22 mouse cellular contexts compared by ENCODE assay signal in the genomic region with DNA sequence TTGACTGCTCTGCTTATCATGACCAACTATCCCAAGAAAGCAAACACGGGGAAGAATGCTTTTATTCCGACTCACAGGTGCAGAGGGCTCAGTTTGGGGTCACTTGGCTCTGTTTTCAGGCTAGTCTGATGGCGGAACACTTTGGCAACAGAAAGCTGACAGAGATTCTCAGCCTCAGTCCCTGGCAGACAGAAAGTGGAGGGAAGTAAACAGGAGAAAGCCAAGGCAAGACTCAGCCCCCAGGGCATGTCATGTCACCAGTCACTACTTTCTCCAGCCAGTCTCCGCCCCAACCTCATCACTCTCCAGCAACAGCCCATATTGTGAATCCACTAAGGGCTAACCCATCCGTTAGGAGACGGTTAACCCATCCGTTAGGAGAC.
DNase-seq lines count a peak whose midpoint lies in the region; ATAC-seq lines count a peak whose summit lies in the region.
"Had no signal": no experiment of that assay in that cellular context is flagged by ENCODE, and none has a peak within 500 bp of the region (broad histone marks: within the 10 kb centered on the region; RNA-seq: fewer than 3 reads in every experiment).

No protein-coding gene starts in this region.

- DNase-seq in heart, adult 9 months (ENCODE audit: low spot score in 2 of 2) = peak; percentile 37 to 47
- DNase-seq in adipocyte (ENCODE audit: low spot score) = peak; percentile 16
- DNase-seq in heart, postnatal 36 days = peak; percentile 17 to 22
- peak; percentile 18 for DNase-seq in lung, postnatal 14 days
- DNase-seq in testis, postnatal 14 days (ENCODE audit: low spot score) = no peak
- DNase-seq: adrenal gland, postnatal 25 days; gastrocnemius, postnatal 25 days; thymus, adult 2 months; thymus, postnatal 4 days had no signal

- no peak overlapping the region for H3K27ac ChIP-seq in heart, embryonic 12.5 days (ENCODE audit: poor library complexity, severe bottlenecking)
- H3K27ac ChIP-seq: forebrain, embryonic 10.5 days; heart, embryonic 13.5 days; hindbrain, embryonic 10.5 days; hindbrain, postnatal 0 days; limb, embryonic 12.5 days; liver, embryonic 12.5 days; macrophage had no signal

- H3K4me2 ChIP-seq in heart, embryonic 12.5 days = no peak overlapping the region
- H3K4me2 ChIP-seq: heart, embryonic 13.5 days; limb, embryonic 12.5 days; liver, embryonic 12.5 days had no signal

- WGBS in heart, embryonic 12.5 days = 70% methylated on average over 7 of the region's 7 CpGs

- ATAC-seq in heart, embryonic 12.5 days (ENCODE audit: insufficient number of reproducible peaks, low FRiP score) = no peak
- ATAC-seq in inflammation-experienced regulatory T-cells, adult 6 months = no peak
- ATAC-seq: forebrain, embryonic 16.5 days; hindbrain, postnatal 0 days; intestine, postnatal 0 days; liver, embryonic 12.5 days; midbrain, embryonic 16.5 days had no signal

- H3K27me3 ChIP-seq in heart, embryonic 12.5 days (replicated peaks) = peaks cover 53% of the 10 kb centered on the region
- H3K27me3 ChIP-seq: liver, embryonic 12.5 days had no signal

- peaks cover 3% of the 10 kb centered on the region; the same call in 1 of the 2 replicates for H3K4me1 ChIP-seq in heart, embryonic 12.5 days (replicated peaks)
- H3K4me1 ChIP-seq: limb, embryonic 12.5 days; liver, embryonic 12.5 days had no signal

- no peak overlapping the region for H3K4me3 ChIP-seq in heart, embryonic 12.5 days
- H3K4me3 ChIP-seq: forebrain, embryonic 10.5 days; heart, embryonic 13.5 days; hindbrain, embryonic 10.5 days; limb, embryonic 12.5 days; liver, embryonic 12.5 days; myocyte had no signal

- H3K9me3 ChIP-seq in heart, embryonic 12.5 days (replicated peaks) = 0 out of 2 replicates have a peak, but pooled peaks cover 3% of the 10 kb centered on the region
- H3K9me3 ChIP-seq: forebrain, embryonic 10.5 days; heart, embryonic 13.5 days; hindbrain, embryonic 10.5 days; limb, embryonic 12.5 days; liver, embryonic 12.5 days had no signal

- H3K36me3 ChIP-seq in heart, embryonic 12.5 days = no peaks in the 10 kb centered on the region
- H3K36me3 ChIP-seq: forebrain, embryonic 10.5 days; heart, embryonic 13.5 days; hindbrain, embryonic 10.5 days; limb, embryonic 12.5 days; liver, embryonic 12.5 days had no signal

- intact Hi-C loops in heart, postnatal 36 days (cut with DNase I) = no loop called here

- no peak overlapping the region for H3K9ac ChIP-seq in heart, embryonic 12.5 days
- H3K9ac ChIP-seq: heart, embryonic 13.5 days; limb, embryonic 12.5 days; liver, embryonic 12.5 days had no signal
